Mouse (Mus musculus): ENCODE results near the gene Gpa33.
"Not testable (repeated sequence)": the region's sequence is repeated elsewhere in the genome, so short reads cannot be mapped to it uniquely, and the experiment has no call there.

Gene Gpa33

DNA sequence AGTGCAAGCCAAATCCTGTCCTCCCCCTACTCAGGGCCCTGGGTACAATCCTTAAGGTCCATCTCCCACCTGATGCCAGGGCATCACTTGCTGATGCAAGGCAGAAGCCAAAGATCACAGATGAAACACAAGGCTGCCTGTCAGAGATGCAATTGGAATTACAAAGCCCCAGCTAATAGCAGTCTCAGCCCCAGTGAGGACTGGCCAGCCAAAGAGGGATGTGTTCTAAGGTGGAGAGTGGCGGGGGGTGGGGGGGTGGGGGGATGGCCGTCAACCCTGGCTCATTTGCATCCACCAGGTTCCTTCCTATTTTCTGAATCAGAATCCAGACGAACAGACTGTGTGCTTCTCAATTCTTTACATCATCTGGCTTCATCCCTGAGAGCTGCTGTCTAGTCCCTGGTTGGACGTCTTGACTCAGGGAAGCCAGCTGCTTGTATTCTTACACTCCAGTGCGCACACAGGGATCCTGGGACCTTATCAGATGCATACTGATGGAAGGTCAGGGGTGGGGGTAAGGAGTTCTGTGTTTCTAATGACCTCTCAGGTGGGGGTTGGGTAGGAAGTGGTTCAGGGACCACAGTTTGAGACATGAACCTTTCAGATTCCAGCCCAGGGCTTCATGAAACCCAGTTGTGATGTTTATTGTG, 5.2 kb downstream of the Gpa33 start:
- no peak for DNase-seq

- no peak for DNase-seq
These were observed 7.4 kb downstream of the Gpa33 start for GRCm38 (mm10) chr1:166137244-166137938.

DNA sequence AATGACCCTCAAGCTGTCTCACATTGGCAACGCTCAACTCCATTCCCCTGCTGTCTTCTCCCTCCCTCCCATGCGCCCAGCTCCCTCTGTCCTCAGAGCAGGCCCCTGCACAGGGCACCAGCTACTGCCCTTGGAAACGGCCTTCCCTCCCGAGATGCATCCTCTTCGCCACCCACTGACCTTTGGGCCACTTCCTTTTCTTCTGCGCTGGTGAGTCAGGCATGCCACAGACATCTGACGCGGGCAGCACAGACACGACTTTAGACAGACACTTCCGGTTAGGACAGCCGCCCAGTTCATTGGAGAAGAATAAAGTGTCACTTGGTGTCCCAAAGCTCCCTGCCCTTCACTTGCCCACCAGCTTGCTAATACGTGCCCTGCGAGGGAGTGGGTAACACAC, 8.1 kb downstream of the Gpa33 start:
- DNase-seq, result no peak

- DNase-seq, result no peak
These were observed 9.1 kb downstream of the Gpa33 start for GRCm38 (mm10) chr1:166139113-166139512.

GRCm38 (mm10) chr1:166139620-166140184, 9.7 kb downstream of the Gpa33 start:
- no peak for DNase-seq

DNA sequence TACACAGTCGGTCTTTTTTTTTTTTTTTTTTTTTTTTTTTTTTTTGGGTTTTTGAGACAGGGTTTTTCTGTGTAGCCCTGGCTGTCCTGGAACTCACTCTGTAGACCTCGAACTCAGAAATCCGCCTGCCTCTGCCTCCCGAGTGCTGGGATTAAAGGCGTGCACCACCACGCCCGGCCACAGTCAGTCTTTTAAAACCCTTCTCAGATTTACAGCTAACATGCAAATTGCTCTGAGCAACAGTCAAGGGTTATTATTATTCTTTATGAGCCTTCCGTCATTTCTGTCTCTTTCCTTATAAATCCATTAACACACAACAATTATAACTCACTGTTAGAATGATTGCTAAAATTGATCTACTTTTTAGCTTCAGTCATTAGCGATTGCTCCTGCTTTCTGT, 11.8 kb downstream of the Gpa33 start:
- DNase-seq, result not testable (repeated sequence)

- DNase-seq, result no peak
These were observed 12.3 kb downstream of the Gpa33 start for GRCm38 (mm10) chr1:166142369-166142768.

- no peak for DNase-seq
These were observed 16.6 kb downstream of the Gpa33 start for GRCm38 (mm10) chr1:166146626-166147025.

GRCm38 (mm10) chr1:166147657-166148056, 17.6 kb downstream of the Gpa33 start:
- DNase-seq, result peak in 1 of 2 experiments; percentile 0

DNA sequence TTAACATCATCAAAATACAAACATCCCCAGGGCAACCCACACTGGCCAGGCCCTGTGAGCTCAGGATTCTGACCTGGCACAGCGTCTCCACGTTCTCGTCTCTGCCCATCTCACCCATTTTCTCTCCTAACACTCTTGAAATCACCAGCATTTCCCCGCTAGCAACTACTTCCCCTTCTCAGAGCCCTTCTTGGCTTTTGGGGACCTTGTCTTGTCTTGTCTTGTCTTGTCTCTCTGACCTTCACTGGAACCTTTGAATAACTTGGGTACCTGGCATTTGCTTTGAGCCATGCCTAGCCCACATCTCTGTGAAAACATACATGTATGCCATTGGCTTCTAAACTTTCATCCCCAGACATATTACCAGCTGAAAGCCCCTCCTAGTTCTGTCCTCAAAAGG, 19.4 kb downstream of the Gpa33 start:
- DNase-seq, result no peak

DNA sequence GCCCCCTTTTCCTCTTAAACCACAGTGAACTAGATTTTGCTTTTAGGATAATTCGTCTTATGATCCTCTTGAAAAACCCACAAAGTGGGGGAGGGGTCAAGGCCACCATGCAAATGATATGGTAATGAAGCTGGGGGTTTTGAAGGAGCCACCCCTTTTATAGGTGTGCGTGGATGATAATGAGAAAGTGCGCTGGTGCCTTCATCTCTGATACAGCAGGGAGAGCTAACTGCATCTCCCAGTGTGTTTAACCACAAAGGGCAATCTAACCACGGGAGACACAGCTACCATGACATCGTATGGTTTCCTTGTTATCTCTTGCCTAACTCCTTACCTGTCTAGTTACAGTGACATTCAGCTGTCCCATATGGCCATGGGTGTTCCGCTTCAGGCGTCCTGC, 20.0 kb downstream of the Gpa33 start:
- no peak for DNase-seq

- peak in 1 of 2 experiments; percentile 10 for DNase-seq
These were observed 21.3 kb downstream of the Gpa33 start for GRCm38 (mm10) chr1:166151341-166151740.

DNA sequence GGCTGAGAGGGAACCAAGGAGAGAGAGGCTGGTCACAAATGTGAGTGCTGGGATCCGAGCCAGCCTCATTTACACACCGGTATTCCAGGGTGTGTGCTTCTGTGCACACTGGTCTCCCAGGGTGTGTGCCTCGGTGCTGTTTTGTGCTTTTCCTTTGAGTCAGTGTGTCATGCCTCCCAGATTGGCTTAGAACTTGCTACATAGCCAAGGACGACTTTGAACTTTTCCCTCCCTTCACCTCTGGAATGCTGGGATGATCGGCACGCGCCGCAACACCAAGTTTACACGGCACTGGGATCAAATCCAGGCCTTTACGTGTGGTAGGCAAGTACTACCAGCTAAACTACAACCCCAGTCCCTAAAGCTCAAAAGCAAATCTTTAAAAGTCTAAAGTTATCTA, 22.0 kb downstream of the Gpa33 start:
- peak in 1 of 2 experiments; percentile 1 for DNase-seq

- DNase-seq, result peak; percentile 96 to 99
These were observed 23.5 kb downstream of the Gpa33 start for GRCm38 (mm10) chr1:166153351-166154120.

GRCm38 (mm10) chr1:166154162-166155112, 24.4 kb downstream of the Gpa33 start:
- peak; percentile 90 to 91 for DNase-seq

- DNase-seq, result peak in 1 of 2 experiments; percentile 2
These were observed 25.1 kb downstream of the Gpa33 start for GRCm38 (mm10) chr1:166155113-166155494.

- peak in 1 of 2 experiments; percentile 0 for DNase-seq
These were observed 27.7 kb downstream of the Gpa33 start for GRCm38 (mm10) chr1:166157712-166158111.

DNA sequence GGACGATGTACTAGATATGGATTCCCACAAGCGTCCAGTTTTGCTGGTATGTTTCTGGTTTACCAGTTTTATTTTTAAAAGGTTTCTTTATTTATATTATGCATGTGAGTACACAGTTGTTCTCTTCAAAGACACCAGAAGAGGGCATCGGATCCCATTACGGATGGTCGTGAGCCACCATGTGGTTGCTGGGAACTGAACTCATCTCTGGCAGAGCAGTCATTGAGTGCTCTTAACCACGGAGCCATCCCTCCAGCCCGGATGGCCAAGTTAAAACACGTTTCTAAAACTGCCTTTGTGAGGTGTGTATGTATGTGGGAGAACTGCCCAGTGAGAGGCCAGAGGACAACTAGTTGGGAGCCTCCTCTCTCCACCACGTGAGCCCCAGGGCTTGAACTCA, 28.6 kb downstream of the Gpa33 start:
- DNase-seq, result no peak

DNA sequence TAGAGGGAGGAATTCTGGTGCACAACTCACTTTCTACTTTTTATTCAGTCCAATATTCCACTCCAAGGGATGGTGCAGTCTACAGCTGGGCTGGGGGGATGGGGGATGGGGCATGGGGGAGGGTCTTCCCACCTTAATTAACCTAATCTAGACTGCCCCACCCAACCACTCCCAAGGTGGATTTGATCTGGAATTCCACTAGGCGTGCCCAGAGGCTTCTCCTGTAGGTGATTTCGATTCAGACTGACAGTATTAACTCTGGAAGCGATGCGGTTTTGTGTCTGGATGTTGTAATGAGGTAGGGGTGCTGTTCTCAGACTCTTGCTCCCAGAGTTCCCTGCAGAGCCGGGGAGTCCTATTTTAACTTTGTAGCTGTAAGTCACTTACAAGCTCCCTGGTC, 30.1 kb downstream of the Gpa33 start:
- no peak for DNase-seq

DNA sequence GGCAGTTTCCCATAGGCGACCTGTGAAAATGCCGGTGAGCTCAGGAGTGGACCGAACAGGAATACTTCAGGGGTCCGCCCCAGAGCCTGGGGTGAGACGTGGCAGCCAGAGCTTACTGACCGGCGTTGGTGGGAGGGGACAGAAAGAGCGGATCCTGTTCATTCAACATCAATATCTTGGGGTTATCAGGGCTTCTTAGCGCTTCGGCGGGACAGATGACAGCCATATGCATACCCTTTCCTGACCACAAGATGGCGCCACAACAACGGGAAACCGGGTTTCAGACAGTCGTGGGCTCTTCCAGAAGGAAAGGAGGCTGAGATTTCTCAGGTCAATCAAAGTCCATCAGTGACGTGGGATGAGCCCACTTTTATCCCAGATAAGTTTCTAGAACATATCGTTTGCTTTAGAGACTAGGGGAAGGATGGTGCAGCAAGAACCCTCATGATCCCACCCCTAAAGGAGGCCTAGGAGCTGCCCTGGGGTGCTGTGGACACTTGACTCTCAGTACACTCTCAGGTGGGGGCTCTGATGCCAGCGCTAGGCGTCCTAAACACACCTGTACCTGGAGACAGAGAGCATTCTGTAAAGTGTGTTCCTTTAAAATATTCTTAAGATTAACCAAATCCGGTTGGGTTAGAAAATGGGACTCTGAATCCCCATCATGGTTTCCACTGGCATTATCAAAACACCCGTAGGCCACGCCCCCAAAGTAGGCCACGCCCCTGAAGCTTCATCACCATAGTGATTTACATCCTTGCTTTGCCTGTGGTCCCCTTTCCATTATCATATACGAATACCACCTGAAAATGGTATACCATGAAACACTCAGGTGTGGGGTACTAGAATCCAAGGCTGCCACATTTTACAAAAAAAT, 30.8 kb downstream of the Gpa33 start:
- peak; percentile 90 to 94 for DNase-seq

DNA sequence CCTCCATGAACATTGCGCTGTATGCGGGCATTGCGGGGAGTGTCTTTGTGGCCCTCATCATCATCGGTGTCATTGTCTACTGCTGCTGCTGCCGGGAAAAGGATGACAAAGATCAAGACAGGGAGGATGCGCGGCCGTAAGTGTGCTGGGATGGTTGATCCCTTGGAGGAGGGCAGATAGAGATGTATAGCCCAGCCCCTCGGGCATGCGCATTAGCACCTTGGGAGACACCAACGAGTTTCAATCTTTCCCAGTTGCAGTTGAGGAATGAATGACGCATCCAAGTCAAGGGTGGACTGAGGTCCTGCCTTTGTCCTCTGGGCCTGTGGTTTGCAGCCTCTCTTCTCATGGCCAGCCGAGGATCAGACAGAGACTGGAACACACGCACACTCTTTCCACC, 34.5 kb downstream of the Gpa33 start:
- DNase-seq, result no peak
